In genomic region chr7:16949908-16950841, GRCm38 (mm10) we compare ENCODE assay signal across 8 mouse cellular contexts. TPM values are rescaled to one million over a fixed set of nuclear protein-coding genes. Genes with fewer than 3 reads are reported as not detected.
DNase-seq lines count a peak whose midpoint lies in the region; ATAC-seq and TF ChIP-seq lines count a peak whose summit lies in the region.

No protein-coding gene starts in this region.

- peak overlapping the region; percentile 43 for H3K4me2 ChIP-seq in limb, embryonic 14.5 days (replicated peaks; ENCODE audit: low read depth, low read length, severe bottlenecking)
- H3K4me2 ChIP-seq in midbrain, embryonic 16.5 days (ENCODE audit: low read length) = peak overlapping the region; percentile 78
- peak overlapping the region; percentile 65 for H3K4me2 ChIP-seq in stomach, embryonic 15.5 days

- DNase-seq in 416B (ENCODE audit: low read depth) = peak; percentile 74
- DNase-seq in adrenal gland, adult 18-20 months (ENCODE audit: low spot score in 2 of 2) = peak; percentile 75
- peak; percentile 72 for DNase-seq in embryo, embryonic 11.5 days (ENCODE audit: low read depth, low spot score)
- DNase-seq in gastrocnemius, postnatal 4 days (ENCODE audit: low spot score in 2 of 2) = peak; percentile 60 to 74
- peak; percentile 84 for DNase-seq in kidney, adult 18-20 months
- DNase-seq in limb, embryonic 14.5 days (ENCODE audit: low spot score) = peak; percentile 82

- no peaks in the 10 kb centered on the region for H3K9me3 ChIP-seq in limb, embryonic 14.5 days (ENCODE audit: control insufficient read depth, low read length)
- no peaks in the 10 kb centered on the region for H3K9me3 ChIP-seq in midbrain, embryonic 16.5 days (replicated peaks; ENCODE audit: control insufficient read depth, low read length, poor library complexity, severe bottlenecking)
- H3K9me3 ChIP-seq in stomach, embryonic 15.5 days = no peaks in the 10 kb centered on the region

- TF ChIP-seq POLR2A in limb, embryonic 14.5 days (IDR thresholded peaks at IDR 0.05; ENCODE audit: borderline replicate concordance, extremely low read depth, insufficient read depth, insufficient read length) = no peak

- peak overlapping the region; percentile 34; the same call in 1 of the 2 replicates for H3K9ac ChIP-seq in limb, embryonic 14.5 days (ENCODE audit: low read depth, low read length, severe bottlenecking)
- peak overlapping the region; percentile 96 for H3K9ac ChIP-seq in midbrain, embryonic 16.5 days (ENCODE audit: low read depth, low read length)
- peak overlapping the region; percentile 3; the same call in 1 of the 2 replicates for H3K9ac ChIP-seq in stomach, embryonic 15.5 days

- H3K27me3 ChIP-seq in limb, embryonic 14.5 days (ENCODE audit: control insufficient read depth, insufficient read depth, low read length) = peaks cover 31% of the 10 kb centered on the region
- H3K27me3 ChIP-seq in midbrain, embryonic 16.5 days (ENCODE audit: control insufficient read depth, insufficient read depth, low read depth, low read length) = no peaks in the 10 kb centered on the region
- H3K27me3 ChIP-seq in stomach, embryonic 15.5 days (replicated peaks) = peaks cover 36% of the 10 kb centered on the region

- no peak overlapping the region for H3K27ac ChIP-seq in limb, embryonic 14.5 days (replicated peaks; ENCODE audit: low read depth, low read length)
- peak overlapping the region; percentile 98 for H3K27ac ChIP-seq in midbrain, embryonic 16.5 days (ENCODE audit: low read length)
- H3K27ac ChIP-seq in stomach, embryonic 15.5 days = no peak overlapping the region

- no peaks in the 10 kb centered on the region for H3K36me3 ChIP-seq in limb, embryonic 14.5 days (ENCODE audit: control insufficient read depth, insufficient read depth, low read length)
- no peaks in the 10 kb centered on the region for H3K36me3 ChIP-seq in midbrain, embryonic 16.5 days (ENCODE audit: control insufficient read depth, insufficient read depth, low read length)
- no peaks in the 10 kb centered on the region for H3K36me3 ChIP-seq in stomach, embryonic 15.5 days

- peaks cover 35% of the 10 kb centered on the region for H3K4me1 ChIP-seq in limb, embryonic 14.5 days (ENCODE audit: control insufficient read depth, insufficient read depth, low read length)
- peaks cover 40% of the 10 kb centered on the region for H3K4me1 ChIP-seq in midbrain, embryonic 16.5 days (ENCODE audit: control insufficient read depth, insufficient read depth, low read length)
- peaks cover 42% of the 10 kb centered on the region for H3K4me1 ChIP-seq in stomach, embryonic 15.5 days

- peak; percentile 30; the same call in 1 of the 2 replicates for ATAC-seq in limb, embryonic 14.5 days (ENCODE audit: low FRiP score, low read depth)
- ATAC-seq in midbrain, embryonic 16.5 days = peak; percentile 55
- ATAC-seq in stomach, embryonic 15.5 days (ENCODE audit: insufficient read depth, low FRiP score, low read depth) = peak; percentile 23; the same call in 1 of the 2 replicates

- WGBS in limb, embryonic 14.5 days = 12% methylated on average over 29 of the region's 29 CpGs
- 9% methylated on average over 29 of the region's 29 CpGs for WGBS in midbrain, embryonic 16.5 days
- WGBS in stomach, embryonic 15.5 days = 9% methylated on average over 29 of the region's 29 CpGs

- H3K4me3 ChIP-seq in limb, embryonic 14.5 days (replicated peaks; ENCODE audit: low read length) = peak overlapping the region; percentile 26
- H3K4me3 ChIP-seq in midbrain, embryonic 16.5 days (ENCODE audit: low read depth, low read length) = peak overlapping the region; percentile 78
- peak overlapping the region; percentile 31 for H3K4me3 ChIP-seq in stomach, embryonic 15.5 days (replicated peaks)

RNA-seq across cellular contexts. Expression of gene Pnmal2, which starts 5.7 kb away (rescaled TPM):
- 10 to 100 TPM; 24.4 to 33.3 TPM for total RNA-seq in adrenal gland, adult 18-20 months (2021)
- total RNA-seq in gastrocnemius, postnatal 4 days (2021) = 10 to 100 TPM; 48.6 to 49.6 TPM
- polyA plus RNA-seq in limb, embryonic 14.5 days (2012; rRNA removed) = 12.8 and 13.9 TPM in 2 replicates
- polyA plus RNA-seq in limb, embryonic 14.5 days (2014; fragmentation: Nextera tagmentation; extraction: Ambion mirVana) = 16.5 and 18.8 TPM in 2 replicates
- 186 and 206 TPM in 2 replicates for polyA plus RNA-seq in midbrain, embryonic 16.5 days (2015; fragmentation: Nextera tagmentation; extraction: Ambion mirVana)
- 10.2 and 12.7 TPM in 2 replicates for polyA plus RNA-seq in stomach, embryonic 15.5 days (2015; fragmentation: Nextera tagmentation; extraction: Ambion mirVana)

RNA-seq across cellular contexts. Expression of gene Pnmal1, which starts 9.3 kb away (rescaled TPM):
- total RNA-seq in adrenal gland, adult 18-20 months (2021) = 1 to 10 TPM; 3.5 to 4.0 TPM
- total RNA-seq in gastrocnemius, postnatal 4 days (2021) = under 1 TPM in 1 of 2 experiments, not detected in 1; 0.16 TPM
- polyA plus RNA-seq in limb, embryonic 14.5 days (2012; rRNA removed) = 0.33 and 0.49 TPM in 2 replicates
- polyA plus RNA-seq in limb, embryonic 14.5 days (2014; fragmentation: Nextera tagmentation; extraction: Ambion mirVana) = 0.43 and 0.58 TPM in 2 replicates
- 83.1 and 89.5 TPM in 2 replicates for polyA plus RNA-seq in midbrain, embryonic 16.5 days (2015; fragmentation: Nextera tagmentation; extraction: Ambion mirVana)
- 2.9 and 3.6 TPM in 2 replicates for polyA plus RNA-seq in stomach, embryonic 15.5 days (2015; fragmentation: Nextera tagmentation; extraction: Ambion mirVana)

RNA-seq across cellular contexts. Expression of gene Calm3, which starts 26.3 kb away (rescaled TPM):
- total RNA-seq in adrenal gland, adult 18-20 months (2021) = 100 to 1,000 TPM; 227 to 234 TPM
- 100 to 1,000 TPM; 189 to 234 TPM for total RNA-seq in gastrocnemius, postnatal 4 days (2021)
- polyA plus RNA-seq in limb, embryonic 14.5 days (2012; rRNA removed) = 281 and 320 TPM in 2 replicates
- polyA plus RNA-seq in limb, embryonic 14.5 days (2014; fragmentation: Nextera tagmentation; extraction: Ambion mirVana) = 156 and 164 TPM in 2 replicates
- 405 and 443 TPM in 2 replicates for polyA plus RNA-seq in midbrain, embryonic 16.5 days (2015; fragmentation: Nextera tagmentation; extraction: Ambion mirVana)
- polyA plus RNA-seq in stomach, embryonic 15.5 days (2015; fragmentation: Nextera tagmentation; extraction: Ambion mirVana) = 101 and 113 TPM in 2 replicates

RNA-seq across cellular contexts. Expression of gene Gm42372, which starts 32.7 kb away (rescaled TPM):
- total RNA-seq in adrenal gland, adult 18-20 months (2021) = 1 to 10 TPM; 1.6 to 2.0 TPM
- total RNA-seq in gastrocnemius, postnatal 4 days (2021) = under 1 TPM in 1 of 2 experiments, not detected in 1; 0.05 TPM
- polyA plus RNA-seq in limb, embryonic 14.5 days (2012; rRNA removed) = 0.29 and 0.34 TPM in 2 replicates
- polyA plus RNA-seq in limb, embryonic 14.5 days (2014; fragmentation: Nextera tagmentation; extraction: Ambion mirVana) = 0.17 and 0.23 TPM in 2 replicates
- 7.2 and 7.3 TPM in 2 replicates for polyA plus RNA-seq in midbrain, embryonic 16.5 days (2015; fragmentation: Nextera tagmentation; extraction: Ambion mirVana)
- polyA plus RNA-seq in stomach, embryonic 15.5 days (2015; fragmentation: Nextera tagmentation; extraction: Ambion mirVana) = 0.31 and 0.34 TPM in 2 replicates

RNA-seq across cellular contexts. Expression of gene Ccdc8, which starts 42.3 kb away (rescaled TPM):
- total RNA-seq in adrenal gland, adult 18-20 months (2021) = 10 to 100 TPM; 18.3 TPM
- total RNA-seq in gastrocnemius, postnatal 4 days (2021) = 10 to 100 TPM; 32.5 to 33.4 TPM
- polyA plus RNA-seq in limb, embryonic 14.5 days (2012; rRNA removed) = 39.7 and 40.7 TPM in 2 replicates
- 25.5 and 27.2 TPM in 2 replicates for polyA plus RNA-seq in limb, embryonic 14.5 days (2014; fragmentation: Nextera tagmentation; extraction: Ambion mirVana)
- polyA plus RNA-seq in midbrain, embryonic 16.5 days (2015; fragmentation: Nextera tagmentation; extraction: Ambion mirVana) = 6.4 and 6.9 TPM in 2 replicates
- polyA plus RNA-seq in stomach, embryonic 15.5 days (2015; fragmentation: Nextera tagmentation; extraction: Ambion mirVana) = 29.4 and 33.3 TPM in 2 replicates

Comparison
In these comparisons a context has a peak if more than half of its experiments do, and no peak if none do; other contexts are left out.
1. H3K4me3 ChIP-seq: peak in every context shown above with its lines; median percentile 78 in midbrain, embryonic 16.5 days; 31 in stomach, embryonic 15.5 days; 26 in limb, embryonic 14.5 days.
2. H3K9ac ChIP-seq: peak in every context shown above with its lines; median percentile 96 in midbrain, embryonic 16.5 days; 34 in limb, embryonic 14.5 days; 3 in stomach, embryonic 15.5 days.
3. RNA of gene Pnmal1, which starts 9.3 kb away (polyA plus RNA-seq): 83.1 to 89.5 TPM in midbrain, embryonic 16.5 days; 2.9 to 3.6 TPM in stomach, embryonic 15.5 days and 0.33 to 0.58 TPM in limb, embryonic 14.5 days; every median in the first group is over 10 times any median in the second.
4. Peak in every context shown above with its lines, with median percentiles within 50 percentile points of each other: DNase-seq, ATAC-seq and H3K4me2 ChIP-seq.